Mouse (Mus musculus): ENCODE measurements around the gene Cdh13.
"Not testable (repeated sequence)": the region's sequence is repeated elsewhere in the genome, so short reads cannot be mapped to it uniquely, and the experiment has no call there.

Gene Cdh13

DNA sequence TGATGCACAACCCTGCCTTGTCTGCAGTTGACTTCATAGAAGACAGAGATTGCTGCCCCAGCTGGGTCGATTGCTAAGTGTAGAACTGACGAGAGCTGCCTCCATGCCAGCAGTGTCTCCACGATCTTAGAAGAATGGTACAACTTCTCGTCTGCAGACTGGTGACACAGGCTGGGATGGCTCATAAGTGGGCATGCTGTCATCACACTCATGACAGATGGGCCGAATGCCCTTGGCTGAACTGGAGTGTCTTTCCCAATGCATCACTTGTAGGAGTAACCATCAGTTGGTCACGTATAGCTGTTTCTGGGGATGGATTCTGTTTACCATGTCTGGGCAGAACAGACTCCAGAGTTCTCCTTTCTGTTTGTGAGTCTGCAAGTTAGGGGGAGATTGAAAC is 392.7 kb downstream of the Cdh13 start:
- no peak for DNase-seq (ENCODE audit: low spot score in 2 of 2)

DNA sequence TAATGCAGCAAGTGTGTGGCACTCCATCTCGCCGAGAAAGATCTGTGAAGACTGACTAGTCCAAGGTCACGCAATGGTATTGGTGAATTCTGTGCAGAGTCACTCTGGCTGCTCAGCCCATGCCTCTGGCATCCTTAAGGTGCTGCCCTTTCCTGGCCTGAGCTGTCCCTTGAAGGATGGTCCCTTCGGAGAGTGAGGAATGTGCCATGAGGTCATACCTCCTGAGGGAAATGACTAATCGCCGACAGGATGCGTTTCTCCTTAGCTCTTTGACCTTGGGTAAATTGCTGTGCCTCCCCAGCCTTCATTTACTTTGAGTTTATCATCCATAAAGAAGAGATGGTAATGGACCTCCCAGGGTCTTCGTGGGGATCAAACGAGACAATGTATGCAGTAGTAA is 395.8 kb downstream of the Cdh13 start:
- no peak for DNase-seq (ENCODE audit: low spot score in 2 of 2)

GRCm38 (mm10) chr8:118683386-118683785 is 399.9 kb downstream of the Cdh13 start:
- DNase-seq (ENCODE audit: low spot score in 2 of 2) = no peak

GRCm38 (mm10) chr8:118685863-118686262 is 402.3 kb downstream of the Cdh13 start:
- DNase-seq (ENCODE audit: low spot score in 2 of 2) = no peak

DNA sequence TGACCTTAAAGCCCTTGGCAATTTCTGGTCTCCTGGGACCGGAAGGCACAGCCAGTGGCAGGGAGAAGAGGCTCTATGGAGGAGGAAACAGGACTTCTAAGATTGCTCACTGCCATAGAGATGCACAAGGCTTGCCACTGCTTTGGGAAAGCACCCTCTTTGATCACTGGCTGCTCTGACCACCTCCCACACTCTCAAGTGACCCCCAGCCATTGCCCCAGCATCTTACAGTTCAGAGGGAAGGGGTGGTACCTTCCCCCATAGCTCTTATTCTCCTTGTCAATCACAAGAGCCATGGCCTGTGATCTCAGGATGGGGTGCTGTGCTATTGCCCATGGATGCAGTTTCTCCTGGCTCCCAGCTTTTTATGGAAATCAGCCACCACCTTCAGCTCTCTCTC is 406.3 kb downstream of the Cdh13 start:
- DNase-seq (ENCODE audit: low spot score in 2 of 2) = no peak

- no peak for DNase-seq (ENCODE audit: low spot score in 2 of 2)
Observed at GRCm38 (mm10) chr8:118701312-118701880, 417.9 kb downstream of the Cdh13 start.

- no peak for DNase-seq (ENCODE audit: low spot score in 2 of 2)
Observed at GRCm38 (mm10) chr8:118709366-118709765, 425.8 kb downstream of the Cdh13 start.

DNA sequence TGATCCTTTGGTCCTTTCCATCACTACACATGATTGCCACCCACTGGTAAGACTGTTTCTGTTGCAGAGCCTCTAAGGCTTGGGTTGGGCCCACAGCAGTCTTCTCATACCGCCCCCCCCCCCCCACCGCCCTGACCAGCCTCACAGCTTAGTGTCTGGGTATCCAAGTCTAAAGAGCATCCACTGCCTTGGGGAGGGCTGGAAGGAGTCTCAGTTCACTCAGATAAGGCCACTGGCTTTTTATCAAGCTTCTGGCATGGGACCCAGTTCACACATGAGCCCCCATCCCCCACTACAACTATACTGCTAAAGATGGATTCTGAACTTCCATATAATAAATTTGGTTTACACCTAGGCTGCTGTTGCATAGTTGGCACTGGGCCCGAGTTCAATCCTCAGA is 428.1 kb downstream of the Cdh13 start:
- no peak for DNase-seq (ENCODE audit: low spot score in 2 of 2)

GRCm38 (mm10) chr8:118713111-118713510 is 429.6 kb downstream of the Cdh13 start:
- no peak for DNase-seq (ENCODE audit: low spot score in 2 of 2)

GRCm38 (mm10) chr8:118713596-118713995 is 430.1 kb downstream of the Cdh13 start:
- no peak for DNase-seq (ENCODE audit: low spot score in 2 of 2)

- DNase-seq (ENCODE audit: low spot score in 2 of 2) = peak; percentile 39 to 76
Observed at GRCm38 (mm10) chr8:118722896-118723295, 439.4 kb downstream of the Cdh13 start.

- no peak for DNase-seq (ENCODE audit: low spot score in 2 of 2)
Observed at GRCm38 (mm10) chr8:118725651-118726050, 442.1 kb downstream of the Cdh13 start.

DNA sequence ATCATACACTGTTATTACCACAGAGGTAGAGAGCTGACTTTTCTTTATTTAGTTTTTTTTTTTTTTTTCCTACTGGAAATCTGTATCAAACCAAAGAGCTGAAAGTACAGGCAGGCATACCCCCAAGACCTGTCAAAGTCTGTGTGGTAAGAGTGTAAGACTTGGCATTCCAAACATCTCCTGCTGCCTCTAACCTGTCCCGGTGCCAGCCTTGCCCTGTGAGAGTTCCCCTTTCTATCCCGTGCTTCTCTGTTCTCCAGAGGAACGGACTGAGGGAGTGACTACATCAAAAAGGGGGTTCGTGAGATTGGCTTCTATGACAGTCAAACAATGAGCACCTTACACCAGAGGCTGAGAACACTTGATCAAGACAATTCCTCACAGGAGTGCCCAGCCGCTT is 458.2 kb downstream of the Cdh13 start:
- no peak for DNase-seq (ENCODE audit: low spot score in 2 of 2)

DNA sequence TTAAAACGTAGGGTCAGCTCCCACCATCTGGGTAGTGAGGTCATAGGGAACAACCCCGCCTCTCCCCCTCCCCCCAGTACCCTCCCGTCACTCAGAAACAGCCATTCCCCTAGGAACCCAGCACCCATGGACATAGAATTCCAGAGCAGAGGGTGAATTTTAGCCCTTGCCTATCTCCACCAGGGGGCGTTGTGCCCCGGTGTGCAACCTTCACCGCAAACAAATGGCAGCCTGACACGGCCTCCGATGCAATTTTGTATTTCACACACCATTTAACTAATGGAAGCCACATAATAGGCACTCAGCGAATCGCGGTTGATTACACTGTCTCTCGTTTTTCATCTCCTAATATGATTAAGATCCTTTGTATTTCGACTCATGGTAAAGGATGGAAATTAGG is 461.5 kb downstream of the Cdh13 start:
- DNase-seq (ENCODE audit: low spot score in 2 of 2) = no peak

DNA sequence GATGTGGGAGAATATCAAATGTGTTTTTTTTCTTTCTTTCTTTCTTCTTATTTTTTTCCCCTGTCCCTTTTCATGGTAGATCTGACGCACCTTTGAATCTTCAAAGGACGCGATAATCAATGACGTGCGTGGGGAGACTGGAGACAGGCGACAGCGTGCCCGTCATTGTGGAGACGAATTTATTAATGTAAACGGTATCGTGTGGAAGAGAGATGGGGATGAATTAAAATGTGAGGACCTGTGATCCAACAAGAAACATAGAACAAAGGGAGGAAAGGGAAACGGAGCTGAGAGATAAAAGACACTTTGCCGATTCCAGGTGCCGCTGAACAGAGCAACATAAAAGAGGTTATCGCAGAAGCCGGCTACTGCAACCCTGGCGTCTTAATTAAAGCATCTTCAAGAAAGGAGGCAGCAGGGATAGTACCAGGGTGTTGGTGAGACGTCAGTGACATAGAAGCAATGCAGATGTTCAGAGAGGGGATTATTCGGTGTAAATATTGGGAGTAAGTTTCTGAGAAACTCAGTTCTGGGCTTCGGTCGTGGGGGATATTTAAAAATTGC is 464.6 kb downstream of the Cdh13 start:
- DNase-seq (ENCODE audit: low spot score in 2 of 2) = no peak

GRCm38 (mm10) chr8:118749191-118749590 is 465.7 kb downstream of the Cdh13 start:
- no peak for DNase-seq (ENCODE audit: low spot score in 2 of 2)

DNA sequence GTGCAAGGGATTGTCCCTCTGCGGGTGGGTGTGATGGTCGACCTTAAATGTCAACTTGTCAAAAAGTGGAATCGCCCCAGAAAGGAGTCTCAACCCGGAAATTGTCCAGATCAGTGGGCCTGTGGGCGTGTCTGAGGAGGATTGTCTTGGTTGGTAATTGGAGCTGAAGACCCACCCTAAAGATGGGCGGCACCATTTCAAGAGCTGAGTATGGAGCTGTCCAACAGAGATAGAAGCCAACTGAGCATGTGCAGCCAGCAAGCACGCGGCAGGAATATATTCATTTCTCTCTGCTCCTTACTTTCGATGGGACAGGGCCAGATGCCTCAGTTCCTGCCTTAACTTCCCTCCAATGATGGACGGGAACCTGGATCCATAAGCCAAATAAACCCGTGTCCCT is 466.3 kb downstream of the Cdh13 start:
- DNase-seq (ENCODE audit: low spot score in 2 of 2) = no peak

DNA sequence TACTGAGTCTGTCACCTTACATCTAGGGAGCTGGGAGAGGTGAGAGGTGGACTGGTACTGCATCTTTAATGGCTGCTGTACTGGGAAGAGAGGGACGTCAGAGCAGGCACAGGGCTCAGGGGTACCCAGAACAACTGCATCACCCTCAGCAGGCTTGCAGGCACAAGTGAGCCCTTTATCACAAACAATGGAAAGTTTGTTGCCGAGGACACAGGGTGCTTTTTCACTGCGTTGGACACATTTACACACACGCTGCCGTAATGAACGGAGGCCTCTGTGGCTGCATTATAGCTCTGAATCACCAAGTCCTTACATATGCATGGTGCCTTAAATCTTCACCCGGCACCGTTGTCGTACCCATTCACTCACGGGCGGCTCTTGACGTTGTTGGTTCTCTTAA is 470.2 kb downstream of the Cdh13 start:
- peak; percentile 12 to 16 for DNase-seq (ENCODE audit: low spot score in 2 of 2)

DNA sequence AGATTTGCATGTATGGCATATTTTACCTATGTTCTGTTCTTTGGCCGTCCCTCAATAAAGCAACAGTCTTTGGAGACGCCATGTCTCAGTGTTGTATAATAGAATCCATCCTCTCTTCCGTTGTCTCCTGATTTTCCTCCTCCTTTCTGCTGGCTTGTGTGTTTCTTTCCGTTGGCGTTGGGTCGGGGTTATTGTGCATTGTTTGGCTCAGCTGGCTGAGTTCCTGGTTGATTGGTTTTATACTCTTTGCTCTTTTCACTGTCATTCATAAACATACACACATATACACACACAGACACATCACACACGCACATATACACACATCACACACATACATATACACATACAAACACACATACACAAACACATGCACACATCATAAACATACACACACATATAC is 470.6 kb downstream of the Cdh13 start:
- no peak for DNase-seq (ENCODE audit: low spot score in 2 of 2)

GRCm38 (mm10) chr8:118777507-118777906 is 494.0 kb downstream of the Cdh13 start:
- DNase-seq (ENCODE audit: low spot score in 2 of 2) = not testable (repeated sequence)

GRCm38 (mm10) chr8:118778374-118778773 is 494.8 kb downstream of the Cdh13 start:
- DNase-seq (ENCODE audit: low spot score in 2 of 2) = no peak

DNA sequence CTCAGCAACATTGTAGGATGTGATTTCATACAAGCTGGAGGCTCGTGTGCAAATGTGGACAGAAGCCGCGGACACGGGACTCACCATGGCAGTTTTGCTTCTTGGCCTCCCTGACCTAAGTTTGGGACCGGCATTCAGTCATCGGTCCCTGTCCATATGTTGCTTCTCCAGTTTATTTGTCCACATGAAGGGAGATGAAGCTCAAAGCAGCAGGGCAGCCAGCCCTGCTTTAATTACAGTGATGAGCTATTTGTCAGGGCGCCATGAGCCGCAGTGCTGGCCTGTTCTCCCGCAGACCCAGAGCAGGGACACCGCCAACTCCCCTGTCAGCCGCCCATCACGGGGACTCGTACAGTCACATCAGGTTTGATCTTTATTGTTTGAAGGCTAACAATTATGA is 502.1 kb downstream of the Cdh13 start:
- no peak for DNase-seq (ENCODE audit: low spot score in 2 of 2)

DNA sequence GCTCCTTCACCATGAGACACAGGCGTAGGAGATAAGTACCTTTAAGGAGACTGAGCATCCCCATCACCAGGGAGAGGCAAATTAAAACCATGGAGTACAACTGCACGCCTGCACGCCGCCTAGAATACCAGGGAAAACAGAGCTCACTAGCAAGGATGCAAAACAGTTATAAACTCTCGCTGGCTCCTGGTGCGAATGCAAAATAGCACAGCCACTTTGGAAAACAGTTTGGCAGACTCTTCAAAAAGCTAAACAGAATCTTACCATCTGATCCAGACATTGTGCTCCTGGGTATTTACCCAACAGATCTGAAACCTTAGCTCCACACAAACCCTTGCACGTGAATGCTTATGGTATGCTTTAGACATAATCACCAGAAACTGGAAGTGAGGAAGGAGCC is 506.1 kb downstream of the Cdh13 start:
- DNase-seq (ENCODE audit: low spot score in 2 of 2) = peak in 1 of 2 experiments; percentile 47

DNA sequence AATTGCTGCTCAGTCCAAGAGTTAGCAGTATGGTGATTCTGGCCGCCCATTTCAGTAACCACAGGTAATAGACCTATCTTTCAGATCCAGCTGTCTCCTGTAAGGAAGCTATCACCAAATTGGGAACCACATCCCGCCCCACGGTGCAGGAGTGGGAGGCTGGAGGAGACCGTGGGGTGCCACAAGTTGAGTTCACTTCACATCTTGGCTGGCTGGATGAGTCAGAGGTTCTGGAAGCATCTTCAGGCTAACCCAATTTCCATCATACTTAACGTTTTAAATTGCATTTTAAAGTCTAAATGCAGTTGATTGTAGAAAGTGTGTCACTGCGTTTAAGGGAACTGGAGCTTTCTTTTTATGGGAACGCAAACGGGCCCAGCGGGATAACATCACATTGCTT is 511.4 kb downstream of the Cdh13 start:
- DNase-seq (ENCODE audit: low spot score in 2 of 2) = peak; percentile 40 to 67

Measured in right cerebral cortex, postnatal 36 days (tissue).